Mouse (Mus musculus): Measurements from ENCODE around the gene Cacna1c. TPM values are rescaled to one million over a fixed set of nuclear protein-coding genes. Genes with fewer than 3 reads are reported as not detected.

Gene Cacna1c
- polyA plus RNA-seq, 1 experiment from 2014 or later = 4.7 TPM

DNA sequence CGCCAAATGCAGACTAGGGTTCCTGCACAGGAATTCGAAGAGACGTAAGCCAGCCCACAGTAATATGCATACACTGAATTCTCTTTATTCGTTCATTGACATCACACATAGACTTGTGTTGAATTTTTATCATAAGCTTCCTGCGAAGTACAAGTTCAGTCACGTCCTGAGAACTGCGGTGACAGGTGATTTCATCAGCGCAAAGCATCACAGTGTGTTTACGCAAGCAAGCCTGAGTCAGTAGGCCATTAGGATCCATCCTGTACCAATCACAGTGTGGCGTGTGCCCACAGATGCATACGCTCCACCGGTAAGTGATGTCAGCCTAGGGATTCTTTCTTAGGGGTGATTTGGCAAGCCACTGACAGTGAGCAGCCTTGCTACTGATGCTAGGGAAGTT is 114.6 kb downstream of the Cacna1c start:
- no peak overlapping the region for H3K9ac ChIP-seq (ENCODE audit: low read depth, low read length)
- H3K36me3 ChIP-seq (ENCODE audit: control insufficient read depth, insufficient read depth, low read length) = no peaks in the 10 kb centered on the region
- no peak overlapping the region for H3K27ac ChIP-seq (ENCODE audit: low read depth, low read length)
- H3K4me1 ChIP-seq (ENCODE audit: control insufficient read depth, insufficient read depth, low read depth, low read length) = peaks cover 7% of the 10 kb centered on the region
- no peak overlapping the region for H3K4me2 ChIP-seq (ENCODE audit: low read length)
- no peaks in the 10 kb centered on the region for H3K9me3 ChIP-seq (ENCODE audit: control insufficient read depth, low read length)
- no peak for ATAC-seq
- 95% methylated on average over 12 of the region's 12 CpGs for WGBS
- no peak overlapping the region for H3K4me3 ChIP-seq (ENCODE audit: low read length)
- no peaks in the 10 kb centered on the region for H3K27me3 ChIP-seq (replicated peaks; ENCODE audit: control insufficient read depth, insufficient read depth, low read length)

DNA sequence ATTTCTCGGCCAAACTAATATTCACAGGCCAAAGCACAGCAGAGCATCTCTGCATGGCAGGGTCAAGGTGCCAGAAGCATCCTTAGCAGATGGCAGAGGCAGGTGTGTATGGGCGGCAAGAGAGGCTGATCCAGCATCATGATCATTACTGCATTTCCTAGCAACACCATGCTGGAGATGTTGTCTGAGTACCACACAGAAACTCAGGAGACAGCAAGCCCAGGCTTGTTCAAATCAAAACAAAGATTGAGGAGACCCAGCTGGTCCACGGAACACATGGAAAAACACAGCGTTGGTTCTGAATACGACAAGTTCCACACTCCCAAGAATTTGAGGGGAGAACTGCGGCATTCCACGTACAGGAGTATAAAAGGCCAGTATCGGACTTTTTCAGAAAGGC is 116.6 kb downstream of the Cacna1c start:
- WGBS = 72% methylated on average over 8 of the region's 8 CpGs
- Histone ChIP-seq H3K27me3 (replicated peaks; ENCODE audit: control insufficient read depth, insufficient read depth, low read length) (no peaks in the 10 kb centered on the region), H3K9me3 (ENCODE audit: control insufficient read depth, low read length) (no peaks in the 10 kb centered on the region), H3K36me3 (ENCODE audit: control insufficient read depth, insufficient read depth, low read length) (no peaks in the 10 kb centered on the region), H3K4me1 (ENCODE audit: control insufficient read depth, insufficient read depth, low read depth, low read length) (peaks cover 7% of the 10 kb centered on the region), H3K9ac (ENCODE audit: low read depth, low read length) (no peak overlapping the region), H3K27ac (ENCODE audit: low read depth, low read length) (0 out of 2 replicates have a peak overlapping the region, but pooled peaks have one; percentile 4), H3K4me2 (ENCODE audit: low read length) (no peak overlapping the region), H3K4me3 (ENCODE audit: low read length) (no peak overlapping the region)
- no peak; the same call in 1 of the 2 replicates for ATAC-seq

DNA sequence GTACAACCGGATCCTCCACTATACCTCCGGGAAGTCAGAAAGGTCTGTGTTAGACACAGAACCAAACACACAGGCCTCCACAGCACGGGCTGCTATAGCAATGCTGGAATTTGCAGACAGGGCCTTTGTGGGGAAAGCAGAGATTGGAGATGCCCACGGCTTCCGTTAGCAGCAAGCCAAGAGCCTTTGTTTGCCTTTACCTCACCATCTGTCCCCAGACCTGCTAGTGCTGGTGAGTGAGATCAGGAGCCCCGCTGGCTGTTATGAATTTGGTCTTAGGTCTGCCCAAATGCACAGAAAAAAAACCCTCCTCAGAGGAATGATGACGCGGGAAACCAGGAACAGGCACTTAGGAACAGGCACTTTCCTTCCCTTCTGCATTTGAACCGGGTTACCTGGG is 117.3 kb downstream of the Cacna1c start:
- ATAC-seq = no peak
- no peaks in the 10 kb centered on the region for H3K27me3 ChIP-seq (replicated peaks; ENCODE audit: control insufficient read depth, insufficient read depth, low read length)
- WGBS = 71% methylated on average over 9 of the region's 9 CpGs
- no peaks in the 10 kb centered on the region for H3K9me3 ChIP-seq (ENCODE audit: control insufficient read depth, low read length)
- H3K36me3 ChIP-seq (ENCODE audit: control insufficient read depth, insufficient read depth, low read length) = no peaks in the 10 kb centered on the region
- no peak overlapping the region for H3K9ac ChIP-seq (ENCODE audit: low read depth, low read length)
- peaks cover 7% of the 10 kb centered on the region for H3K4me1 ChIP-seq (ENCODE audit: control insufficient read depth, insufficient read depth, low read depth, low read length)
- H3K4me2 ChIP-seq (ENCODE audit: low read length) = no peak overlapping the region
- no peak overlapping the region for H3K4me3 ChIP-seq (ENCODE audit: low read length)
- H3K27ac ChIP-seq (ENCODE audit: low read depth, low read length) = no peak overlapping the region

DNA sequence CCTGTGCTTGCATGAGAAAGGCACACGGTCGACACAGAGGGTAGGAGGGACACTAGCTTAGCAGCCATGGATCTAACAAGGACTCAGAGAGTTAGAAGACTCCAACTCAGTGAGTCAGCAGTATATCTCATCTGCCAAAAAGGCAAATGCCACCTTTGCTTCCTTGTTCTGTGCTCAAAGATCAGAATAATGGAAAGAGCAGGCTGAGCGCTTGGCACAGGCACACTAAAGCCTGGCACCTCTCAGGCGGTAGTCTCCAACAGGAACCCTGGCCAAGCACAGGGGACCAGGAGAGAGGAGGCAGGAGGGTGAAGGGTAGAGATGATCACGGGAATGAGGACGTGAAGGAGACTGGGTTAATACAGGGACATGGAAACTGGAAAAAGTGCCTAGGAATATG is 119.0 kb downstream of the Cacna1c start:
- H3K4me1 ChIP-seq (ENCODE audit: control insufficient read depth, insufficient read depth, low read depth, low read length) = peaks cover 2% of the 10 kb centered on the region
- H3K4me2 ChIP-seq (ENCODE audit: low read length) = no peak overlapping the region
- 79% methylated on average over 6 of the region's 6 CpGs for WGBS
- no peak overlapping the region for H3K27ac ChIP-seq (ENCODE audit: low read depth, low read length)
- no peak overlapping the region for H3K4me3 ChIP-seq (ENCODE audit: low read length)
- H3K9me3 ChIP-seq (ENCODE audit: control insufficient read depth, low read length) = no peaks in the 10 kb centered on the region
- no peak for ATAC-seq
- no peaks in the 10 kb centered on the region for H3K36me3 ChIP-seq (ENCODE audit: control insufficient read depth, insufficient read depth, low read length)
- H3K9ac ChIP-seq (ENCODE audit: low read depth, low read length) = no peak overlapping the region
- H3K27me3 ChIP-seq (replicated peaks; ENCODE audit: control insufficient read depth, insufficient read depth, low read length) = no peaks in the 10 kb centered on the region

DNA sequence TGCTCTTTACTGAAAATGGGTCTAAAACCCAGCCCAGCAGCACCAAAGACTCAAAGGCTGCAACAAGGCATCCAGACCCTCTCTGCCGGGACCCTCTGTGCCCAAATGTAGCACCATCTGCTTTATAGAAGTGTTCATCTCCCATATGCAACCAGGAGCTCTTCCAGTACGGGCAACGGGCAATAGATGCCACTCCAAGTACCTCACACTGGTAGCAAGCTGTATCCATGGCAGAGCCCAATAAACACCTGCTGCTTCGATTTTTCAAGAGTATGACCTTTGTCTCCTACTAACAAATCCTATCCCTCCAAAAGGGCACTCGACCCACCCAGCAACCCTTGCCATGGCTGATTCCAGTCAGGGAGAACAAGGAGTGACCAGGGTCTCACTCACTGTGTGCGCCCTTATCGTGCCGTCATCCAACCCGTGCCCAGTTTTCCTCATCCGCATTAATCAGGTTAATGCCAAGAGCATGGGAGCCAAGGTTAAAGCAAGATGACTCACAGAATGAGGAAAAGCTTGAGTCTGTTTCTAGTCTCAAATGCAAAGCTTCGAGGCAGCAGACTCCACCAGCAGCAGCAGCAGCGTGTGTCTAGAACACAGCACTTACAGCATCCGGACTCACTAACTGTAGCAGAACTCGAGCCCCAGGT is 122.7 kb downstream of the Cacna1c start:
- H3K27me3 ChIP-seq (replicated peaks; ENCODE audit: control insufficient read depth, insufficient read depth, low read length) = no peaks in the 10 kb centered on the region
- no peak overlapping the region for H3K4me3 ChIP-seq (ENCODE audit: low read length)
- no peak overlapping the region for H3K9ac ChIP-seq (ENCODE audit: low read depth, low read length)
- H3K4me2 ChIP-seq (ENCODE audit: low read length) = no peak overlapping the region
- no peaks in the 10 kb centered on the region for H3K36me3 ChIP-seq (ENCODE audit: control insufficient read depth, insufficient read depth, low read length)
- H3K9me3 ChIP-seq (ENCODE audit: control insufficient read depth, low read length) = no peaks in the 10 kb centered on the region
- H3K4me1 ChIP-seq (ENCODE audit: control insufficient read depth, insufficient read depth, low read depth, low read length) = peaks cover 2% of the 10 kb centered on the region; the same call in 1 of the 2 replicates
- WGBS = 88% methylated on average over 14 of the region's 14 CpGs
- no peak overlapping the region for H3K27ac ChIP-seq (ENCODE audit: low read depth, low read length)
- ATAC-seq = no peak

DNA sequence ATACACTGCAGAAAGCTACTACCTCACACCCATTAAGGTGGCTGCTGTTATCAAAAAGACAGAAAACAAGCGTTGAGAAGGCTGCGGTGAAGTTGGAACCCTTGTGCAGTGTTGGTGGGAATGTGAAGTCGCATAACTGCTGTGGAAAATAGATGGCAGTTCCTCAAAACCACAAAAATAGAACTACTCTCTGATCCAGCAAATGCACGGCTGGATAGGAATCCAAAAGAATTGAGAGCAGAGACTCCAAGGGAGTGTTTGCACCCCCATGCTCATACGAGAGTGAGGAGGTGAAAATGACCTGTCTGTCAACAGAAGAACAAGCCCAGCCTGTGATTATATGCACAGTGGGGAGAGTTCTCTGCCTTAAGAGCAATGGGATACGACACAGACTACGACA is 123.4 kb downstream of the Cacna1c start:
- Histone ChIP-seq H3K9ac (ENCODE audit: low read depth, low read length) (no peak overlapping the region), H3K27me3 (replicated peaks; ENCODE audit: control insufficient read depth, insufficient read depth, low read length) (no peaks in the 10 kb centered on the region), H3K36me3 (ENCODE audit: control insufficient read depth, insufficient read depth, low read length) (no peaks in the 10 kb centered on the region), H3K4me1 (ENCODE audit: control insufficient read depth, insufficient read depth, low read depth, low read length) (peaks cover 2% of the 10 kb centered on the region; the same call in 1 of the 2 replicates), H3K4me2 (ENCODE audit: low read length) (no peak overlapping the region), H3K9me3 (ENCODE audit: control insufficient read depth, low read length) (no peaks in the 10 kb centered on the region), H3K4me3 (ENCODE audit: low read length) (no peak overlapping the region), H3K27ac (ENCODE audit: low read depth, low read length) (no peak overlapping the region)
- no peak for ATAC-seq
- 63% methylated on average over 7 of the region's 7 CpGs for WGBS

DNA sequence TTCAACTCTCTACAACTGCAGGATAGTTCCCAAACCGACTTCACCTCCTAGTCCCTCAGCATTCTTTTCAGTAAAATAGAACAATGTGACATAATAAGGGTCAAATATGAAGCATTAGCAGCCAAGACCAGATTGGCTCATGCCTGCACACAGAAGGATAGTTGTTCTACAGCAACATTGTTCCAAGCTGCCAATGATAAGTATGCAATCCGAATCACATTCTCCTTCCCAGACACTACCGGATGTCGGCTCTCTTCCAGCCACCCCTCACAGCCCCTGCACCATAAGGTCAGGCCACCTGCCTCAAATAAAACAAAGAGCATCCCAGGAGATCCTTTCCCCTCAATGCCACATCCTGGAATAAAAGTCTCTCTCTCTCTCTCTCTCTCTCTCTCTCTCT is 125.4 kb downstream of the Cacna1c start:
- no peak for ATAC-seq
- Histone ChIP-seq H3K9me3 (ENCODE audit: control insufficient read depth, low read length) (no peaks in the 10 kb centered on the region), H3K4me1 (ENCODE audit: control insufficient read depth, insufficient read depth, low read depth, low read length) (peaks cover 3% of the 10 kb centered on the region; the same call in 1 of the 2 replicates), H3K27ac (ENCODE audit: low read depth, low read length) (no peak overlapping the region), H3K4me3 (ENCODE audit: low read length) (no peak overlapping the region), H3K27me3 (replicated peaks; ENCODE audit: control insufficient read depth, insufficient read depth, low read length) (no peaks in the 10 kb centered on the region), H3K9ac (ENCODE audit: low read depth, low read length) (no peak overlapping the region), H3K36me3 (ENCODE audit: control insufficient read depth, insufficient read depth, low read length) (no peaks in the 10 kb centered on the region), H3K4me2 (ENCODE audit: low read length) (no peak overlapping the region)
- WGBS = 65% methylated on average over 4 of the region's 4 CpGs

DNA sequence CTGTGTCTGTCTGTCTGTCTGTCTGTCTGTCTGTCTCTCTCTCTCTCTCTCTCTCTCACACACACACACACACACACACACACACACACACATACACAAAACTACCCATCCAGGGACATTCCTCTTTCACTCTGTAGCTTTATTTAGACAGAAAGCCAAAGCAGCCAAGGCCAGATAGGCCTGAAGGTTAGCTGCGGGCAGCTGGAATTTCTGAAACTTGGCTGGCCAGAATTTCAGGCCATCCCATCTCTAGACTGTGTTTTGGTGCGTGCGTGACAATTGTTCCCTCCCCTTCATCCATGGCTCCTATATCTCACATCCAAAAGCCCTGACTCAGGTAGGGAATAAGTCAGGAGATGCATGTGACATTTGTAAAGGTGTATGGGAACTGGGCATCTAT is 125.9 kb downstream of the Cacna1c start:
- Histone ChIP-seq H3K4me1 (ENCODE audit: control insufficient read depth, insufficient read depth, low read depth, low read length) (peaks cover 5% of the 10 kb centered on the region; the same call in 1 of the 2 replicates), H3K4me2 (ENCODE audit: low read length) (no peak overlapping the region), H3K9ac (ENCODE audit: low read depth, low read length) (no peak overlapping the region), H3K9me3 (ENCODE audit: control insufficient read depth, low read length) (no peaks in the 10 kb centered on the region), H3K27ac (ENCODE audit: low read depth, low read length) (no peak overlapping the region), H3K36me3 (ENCODE audit: control insufficient read depth, insufficient read depth, low read length) (no peaks in the 10 kb centered on the region), H3K4me3 (ENCODE audit: low read length) (no peak overlapping the region), H3K27me3 (replicated peaks; ENCODE audit: control insufficient read depth, insufficient read depth, low read length) (no peaks in the 10 kb centered on the region)
- 95% methylated on average over 3 of the region's 3 CpGs for WGBS
- ATAC-seq = no peak

DNA sequence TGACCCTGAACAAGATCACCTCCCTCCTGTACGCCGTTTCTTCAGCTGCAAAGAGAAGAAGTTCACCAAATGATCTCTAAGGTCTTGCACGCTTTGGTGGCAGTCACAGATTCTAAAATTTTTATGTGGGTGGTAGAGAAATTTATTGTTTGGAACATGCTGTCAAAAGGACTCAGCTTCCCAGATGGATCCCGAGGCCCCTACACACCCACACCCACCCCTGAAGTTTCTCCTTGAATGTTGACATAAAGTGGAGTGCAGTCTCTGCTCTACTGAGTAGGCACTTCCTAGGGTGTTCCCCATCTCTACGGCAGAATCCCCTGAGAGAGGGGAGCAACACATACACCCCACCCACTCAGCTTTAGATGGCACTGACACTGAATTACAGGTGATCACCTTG is 127.1 kb downstream of the Cacna1c start:
- Histone ChIP-seq H3K9me3 (ENCODE audit: control insufficient read depth, low read length) (no peaks in the 10 kb centered on the region), H3K36me3 (ENCODE audit: control insufficient read depth, insufficient read depth, low read length) (no peaks in the 10 kb centered on the region)
- 92% methylated on average over 5 of the region's 5 CpGs for WGBS

More for the DNA sequence above, 127.1 kb downstream of the Cacna1c start:
- H3K27me3 ChIP-seq (replicated peaks; ENCODE audit: control insufficient read depth, insufficient read depth, low read length) = no peaks in the 10 kb centered on the region
- ATAC-seq = no peak
- no peak overlapping the region for H3K4me3 ChIP-seq (ENCODE audit: low read length)
- no peak overlapping the region for H3K9ac ChIP-seq (ENCODE audit: low read depth, low read length)
- no peak overlapping the region for H3K27ac ChIP-seq (ENCODE audit: low read depth, low read length)
- H3K4me1 ChIP-seq (ENCODE audit: control insufficient read depth, insufficient read depth, low read depth, low read length) = peaks cover 7% of the 10 kb centered on the region; the same call in 1 of the 2 replicates
- no peak overlapping the region for H3K4me2 ChIP-seq (ENCODE audit: low read length)

Data from hindbrain, embryonic 16.5 days (tissue).